Mouse (Mus musculus) embryonic facial prominence, embryonic 15.5 days (tissue): ENCODE results near the gene Lrch1. TPM values are rescaled to one million over a fixed set of nuclear protein-coding genes. Genes with fewer than 3 reads are reported as not detected.

Experiments
- ATAC-seq: fragments of 200-750 bp; cut with Nextera tagmentation; 2 replicates; pipeline ENCODE4 v1.8.0; 2017; ENCODE audit warnings: low read depth, moderate TSS enrichment; ENCODE audit not compliant: insufficient number of reproducible peaks, low FRiP score, low TSS enrichment
- H3K27ac ChIP-seq: fragments of 300-500 bp; sonication (generic); replicated peaks from 2 replicates; pipeline ENCODE4 v1.5.1; 2015; ENCODE audit warnings: mild to moderate bottlenecking, inconsistent platforms
- H3K27me3 ChIP-seq: fragments of 300-500 bp; sonication (generic); 2 replicates; pipeline ENCODE4 v1.6.1; 2015; ENCODE audit warnings: inconsistent platforms
- H3K36me3 ChIP-seq: fragments of 300-500 bp; sonication (generic); 2 replicates; pipeline ENCODE4 v1.6.1; 2015; ENCODE audit warnings: mild to moderate bottlenecking, inconsistent platforms
- H3K4me1 ChIP-seq: fragments of 300-500 bp; sonication (generic); 2 replicates; pipeline ENCODE4 v1.6.1; 2015; ENCODE audit warnings: inconsistent platforms
- H3K4me2 ChIP-seq: fragments of 300-500 bp; sonication (generic); replicated peaks from 2 replicates; pipeline ENCODE4 v1.6.1; 2015; ENCODE audit warnings: mild to moderate bottlenecking, inconsistent platforms
- H3K4me3 ChIP-seq: fragments of 300-500 bp; sonication (generic); replicated peaks from 2 replicates; pipeline ENCODE4 v1.5.1; 2015; ENCODE audit warnings: mild to moderate bottlenecking, inconsistent platforms
- H3K9ac ChIP-seq: fragments of 300-500 bp; sonication (generic); 2 replicates; pipeline ENCODE4 v1.6.1; 2015; ENCODE audit warnings: inconsistent platforms
- H3K9me3 ChIP-seq: fragments of 300-500 bp; sonication (generic); replicated peaks from 2 replicates; pipeline ENCODE4 v1.6.1; 2016; ENCODE audit warnings: inconsistent platforms
- WGBS: fragments of 180-500 bp; shearing (Covaris S2); methylation state at CpG from one replicate; pipeline ENCODE4 v1.1.7; 2015; 5-methylcytosine and 5-hydroxymethylcytosine counted together
- polyA plus RNA-seq: library from polyadenylated mRNA; unstranded; fragments of >200 nt; fragmentation: Nextera tagmentation; extraction: Ambion mirVana; gene quantifications from 2 replicates; pipeline ENCODE4 v1.2.1, GENCODE M21; 2015

Gene Lrch1
- polyA plus RNA-seq, 1 experiment from 2014 or later = 18.8 TPM

- H3K4me1 ChIP-seq = peaks cover 45% of the 10 kb centered on the region
- H3K4me2 ChIP-seq = peak overlapping the region; percentile 42
- no peak overlapping the region for H3K4me3 ChIP-seq
- 41% methylated on average over 20 of the region's 20 CpGs for WGBS
- H3K27me3 ChIP-seq = no peaks in the 10 kb centered on the region
- H3K9me3 ChIP-seq = no peaks in the 10 kb centered on the region
- peak overlapping the region; percentile 15; the same call in 1 of the 2 replicates for H3K9ac ChIP-seq
- H3K27ac ChIP-seq = peak overlapping the region; percentile 52
- no peaks in the 10 kb centered on the region for H3K36me3 ChIP-seq
- no peak for ATAC-seq
These were observed 80.3 kb downstream of the Lrch1 start for GRCm38 (mm10) chr14:74867076-74868042.

GRCm38 (mm10) chr14:74865738-74866137 is 81.9 kb downstream of the Lrch1 start:
- H3K4me3 ChIP-seq = no peak overlapping the region
- WGBS = 62% methylated on average over 3 of the region's 3 CpGs
- H3K4me2 ChIP-seq = no peak overlapping the region
- no peaks in the 10 kb centered on the region for H3K27me3 ChIP-seq
- H3K27ac ChIP-seq = no peak overlapping the region
- H3K9me3 ChIP-seq = no peaks in the 10 kb centered on the region
- peaks cover 41% of the 10 kb centered on the region for H3K4me1 ChIP-seq
- no peak for ATAC-seq
- no peak overlapping the region for H3K9ac ChIP-seq
- H3K36me3 ChIP-seq = no peaks in the 10 kb centered on the region

GRCm38 (mm10) chr14:74864805-74865483 is 82.7 kb downstream of the Lrch1 start:
- no peak overlapping the region for H3K9ac ChIP-seq
- 66% methylated on average over 5 of the region's 5 CpGs for WGBS
- no peaks in the 10 kb centered on the region for H3K36me3 ChIP-seq

GRCm38 (mm10) chr14:74861456-74861855 is 86.2 kb downstream of the Lrch1 start:
- H3K36me3 ChIP-seq = 0 out of 2 replicates have a peak, but pooled peaks cover 7% of the 10 kb centered on the region
- H3K4me1 ChIP-seq = peaks cover 19% of the 10 kb centered on the region
- no peak for ATAC-seq
- H3K4me2 ChIP-seq = no peak overlapping the region
- no peak overlapping the region for H3K27ac ChIP-seq
- H3K4me3 ChIP-seq = no peak overlapping the region
- H3K9me3 ChIP-seq = no peaks in the 10 kb centered on the region
- no peak overlapping the region for H3K9ac ChIP-seq
- WGBS = 92% methylated on average over 9 of the region's 9 CpGs
- no peaks in the 10 kb centered on the region for H3K27me3 ChIP-seq

More at GRCm38 (mm10) chr14:74864805-74865483, 82.7 kb downstream of the Lrch1 start:
- Histone ChIP-seq H3K9me3 (no peaks in the 10 kb centered on the region), H3K27ac (no peak overlapping the region; the same call in 1 of the 2 replicates), H3K4me2 (no peak overlapping the region), H3K4me1 (peaks cover 41% of the 10 kb centered on the region), H3K4me3 (no peak overlapping the region), H3K27me3 (no peaks in the 10 kb centered on the region)
- 0 out of 2 replicates have a peak, but pooled peaks have one; percentile 22 for ATAC-seq

GRCm38 (mm10) chr14:74859154-74859553 is 88.5 kb downstream of the Lrch1 start:
- no peaks in the 10 kb centered on the region for H3K27me3 ChIP-seq
- H3K27ac ChIP-seq = no peak overlapping the region
- no peak overlapping the region for H3K9ac ChIP-seq
- no peaks in the 10 kb centered on the region for H3K4me1 ChIP-seq
- ATAC-seq = no peak
- 87% methylated on average over 1 of the region's 1 CpGs for WGBS
- H3K4me3 ChIP-seq = no peak overlapping the region
- H3K36me3 ChIP-seq = 0 out of 2 replicates have a peak, but pooled peaks cover 7% of the 10 kb centered on the region
- no peak overlapping the region for H3K4me2 ChIP-seq
- no peaks in the 10 kb centered on the region for H3K9me3 ChIP-seq

DNA sequence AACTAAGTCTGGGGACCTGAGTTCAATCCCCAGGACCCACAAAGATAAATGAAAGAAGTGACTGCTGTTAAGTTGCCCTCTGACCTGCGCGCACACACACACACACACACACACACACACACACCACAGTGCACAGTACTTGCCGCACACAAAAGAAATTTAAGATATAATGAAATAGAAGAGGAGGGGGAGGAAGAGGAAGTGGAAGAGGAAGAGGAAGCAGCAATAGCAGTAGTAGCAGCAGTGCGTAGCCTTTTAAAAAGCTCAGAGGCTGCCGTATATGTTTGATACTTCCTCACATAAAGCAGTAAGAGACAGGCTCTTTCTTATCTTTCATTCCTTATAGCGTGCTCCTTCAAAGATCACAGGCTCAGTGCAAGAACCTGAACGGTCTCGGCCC is 92.2 kb downstream of the Lrch1 start:
- no peak overlapping the region for H3K9ac ChIP-seq
- H3K4me2 ChIP-seq = no peak overlapping the region
- H3K4me1 ChIP-seq = peaks cover 22% of the 10 kb centered on the region
- 0 out of 2 replicates have a peak, but pooled peaks cover 7% of the 10 kb centered on the region for H3K36me3 ChIP-seq
- H3K27me3 ChIP-seq = no peaks in the 10 kb centered on the region
- H3K27ac ChIP-seq = no peak overlapping the region
- WGBS = 94% methylated on average over 8 of the region's 8 CpGs
- no peak for ATAC-seq
- no peaks in the 10 kb centered on the region for H3K9me3 ChIP-seq
- H3K4me3 ChIP-seq = no peak overlapping the region

DNA sequence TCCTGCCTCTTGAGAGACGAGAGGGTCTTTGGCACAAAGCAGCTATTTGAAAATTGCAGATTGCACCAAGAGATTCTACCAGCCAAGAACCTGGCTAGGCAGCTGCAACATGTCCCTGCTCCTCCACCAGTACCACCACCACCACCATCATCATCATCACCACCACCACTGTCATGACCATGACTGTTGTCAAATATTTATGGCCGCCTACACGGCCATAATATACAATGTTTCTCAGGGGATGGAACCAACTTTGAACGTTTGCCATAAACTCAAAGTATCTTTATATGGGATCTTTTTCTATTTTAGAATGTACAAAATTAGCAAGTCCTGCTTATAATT is 93.9 kb downstream of the Lrch1 start:
- Histone ChIP-seq H3K4me2 (0 out of 2 replicates have a peak overlapping the region, but pooled peaks have one; percentile 18), H3K9ac (no peak overlapping the region), H3K27me3 (no peaks in the 10 kb centered on the region), H3K27ac (peak overlapping the region; percentile 82; the same call in 1 of the 2 replicates), H3K4me3 (no peak overlapping the region), H3K36me3 (0 out of 2 replicates have a peak, but pooled peaks cover 7% of the 10 kb centered on the region), H3K4me1 (peaks cover 27% of the 10 kb centered on the region), H3K9me3 (no peaks in the 10 kb centered on the region)
- WGBS = 65% methylated on average over 4 of the region's 4 CpGs
- ATAC-seq = no peak

- H3K9me3 ChIP-seq = no peaks in the 10 kb centered on the region
- no peak overlapping the region for H3K9ac ChIP-seq
- no peak overlapping the region for H3K4me3 ChIP-seq
- H3K27me3 ChIP-seq = no peaks in the 10 kb centered on the region
- no peak for ATAC-seq
- WGBS = 33% methylated on average over 16 of the region's 16 CpGs
- H3K36me3 ChIP-seq = 0 out of 2 replicates have a peak, but pooled peaks cover 7% of the 10 kb centered on the region
- H3K4me2 ChIP-seq = peak overlapping the region; percentile 18
- peak overlapping the region; percentile 82 for H3K27ac ChIP-seq
- H3K4me1 ChIP-seq = peaks cover 31% of the 10 kb centered on the region
These were observed 94.5 kb downstream of the Lrch1 start for GRCm38 (mm10) chr14:74852965-74853758.

DNA sequence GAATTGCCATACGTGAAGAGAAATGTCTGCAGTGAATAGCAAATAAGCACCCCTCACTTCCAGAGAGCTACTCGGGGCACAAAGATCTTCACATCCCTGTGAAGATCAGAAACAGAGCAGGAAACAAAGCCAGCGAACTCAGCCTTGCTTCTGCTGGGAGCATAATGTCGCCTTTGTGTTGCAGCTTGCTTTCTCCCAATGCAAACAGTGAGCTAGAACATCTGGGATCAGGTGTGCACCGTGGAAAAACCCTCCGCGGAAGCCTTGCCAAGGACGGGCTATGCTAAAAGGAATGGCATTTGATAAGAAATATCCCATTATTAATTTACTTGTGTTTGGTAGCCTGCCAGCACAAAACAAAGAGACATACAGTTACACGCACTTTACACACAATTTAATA is 95.8 kb downstream of the Lrch1 start:
- Histone ChIP-seq H3K9me3 (no peaks in the 10 kb centered on the region), H3K4me3 (no peak overlapping the region), H3K36me3 (0 out of 2 replicates have a peak, but pooled peaks cover 1% of the 10 kb centered on the region), H3K27ac (no peak overlapping the region), H3K4me2 (no peak overlapping the region), H3K4me1 (peaks cover 39% of the 10 kb centered on the region), H3K27me3 (no peaks in the 10 kb centered on the region), H3K9ac (no peak overlapping the region)
- WGBS = 30% methylated on average over 9 of the region's 9 CpGs
- ATAC-seq = no peak

- Histone ChIP-seq H3K4me1 (peaks cover 50% of the 10 kb centered on the region), H3K27ac (no peak overlapping the region), H3K36me3 (no peaks in the 10 kb centered on the region), H3K9me3 (no peaks in the 10 kb centered on the region), H3K27me3 (no peaks in the 10 kb centered on the region), H3K9ac (no peak overlapping the region), H3K4me3 (no peak overlapping the region), H3K4me2 (no peak overlapping the region)
- 45% methylated on average over 6 of the region's 6 CpGs for WGBS
- ATAC-seq = no peak
These were observed 98.7 kb downstream of the Lrch1 start for GRCm38 (mm10) chr14:74849020-74849419.
